Mouse (Mus musculus): ENCODE measurements around the gene Mapkapk5. TPM values are rescaled to one million over a fixed set of nuclear protein-coding genes. Genes with fewer than 3 reads are reported as not detected.

The Mapkapk5 gene
- polyA plus RNA-seq, 1 experiment, result 100 TPM

GRCm38 (mm10) chr5:121566035-121566681 is 20.5 kb upstream of the Mapkapk5 start:
- TF ChIP-seq CTCF (IDR thresholded peaks at IDR 0.05; ENCODE audit: extremely low read depth, insufficient read depth, low read length) (no peak), POLR2A (IDR thresholded peaks at IDR 0.05; ENCODE audit: extremely low read depth, insufficient read depth, low read length) (no peak)
- H3K27ac ChIP-seq (ENCODE audit: insufficient read depth, low read length), result no peak overlapping the region
- no peaks in the 10 kb centered on the region for H3K4me1 ChIP-seq (ENCODE audit: control insufficient read depth, insufficient read depth, low read length)
- H3K4me3 ChIP-seq (ENCODE audit: insufficient read depth, low read length), result no peak overlapping the region

- H3K4me1 ChIP-seq (ENCODE audit: control insufficient read depth, insufficient read depth, low read length), result no peaks in the 10 kb centered on the region
- no peak overlapping the region for H3K4me3 ChIP-seq (ENCODE audit: insufficient read depth, low read length)
- TF ChIP-seq POLR2A (IDR thresholded peaks at IDR 0.05; ENCODE audit: extremely low read depth, insufficient read depth, low read length), result no peak
- peak; percentile 76 for TF ChIP-seq CTCF (IDR thresholded peaks at IDR 0.05; ENCODE audit: extremely low read depth, insufficient read depth, low read length)
- H3K27ac ChIP-seq (ENCODE audit: insufficient read depth, low read length), result no peak overlapping the region
These were observed 18.8 kb upstream of the Mapkapk5 start for GRCm38 (mm10) chr5:121564468-121564895.

GRCm38 (mm10) chr5:121562436-121562835 is 16.7 kb upstream of the Mapkapk5 start:
- H3K27ac ChIP-seq (ENCODE audit: insufficient read depth, low read length), result no peak overlapping the region
- H3K4me3 ChIP-seq (ENCODE audit: insufficient read depth, low read length), result no peak overlapping the region
- H3K4me1 ChIP-seq (ENCODE audit: control insufficient read depth, insufficient read depth, low read length), result no peaks in the 10 kb centered on the region
- TF ChIP-seq POLR2A (IDR thresholded peaks at IDR 0.05; ENCODE audit: extremely low read depth, insufficient read depth, low read length), result no peak
- no peak for TF ChIP-seq CTCF (IDR thresholded peaks at IDR 0.05; ENCODE audit: extremely low read depth, insufficient read depth, low read length)

GRCm38 (mm10) chr5:121549196-121549595 is 3.5 kb upstream of the Mapkapk5 start:
- H3K27ac ChIP-seq (ENCODE audit: insufficient read depth, low read length), result no peak overlapping the region
- TF ChIP-seq POLR2A (IDR thresholded peaks at IDR 0.05; ENCODE audit: extremely low read depth, insufficient read depth, low read length) (no peak), CTCF (IDR thresholded peaks at IDR 0.05; ENCODE audit: extremely low read depth, insufficient read depth, low read length) (no peak)
- peaks cover 2% of the 10 kb centered on the region; the same call in 1 of the 2 replicates for H3K4me1 ChIP-seq (ENCODE audit: control insufficient read depth, insufficient read depth, low read length)
- H3K4me3 ChIP-seq (ENCODE audit: insufficient read depth, low read length), result no peak overlapping the region

GRCm38 (mm10) chr5:121547084-121547483 is 1.4 kb upstream of the Mapkapk5 start:
- Histone ChIP-seq H3K4me1 (ENCODE audit: control insufficient read depth, insufficient read depth, low read length) (peaks cover 4% of the 10 kb centered on the region; the same call in 1 of the 2 replicates), H3K4me3 (ENCODE audit: insufficient read depth, low read length) (no peak overlapping the region), H3K27ac (ENCODE audit: insufficient read depth, low read length) (no peak overlapping the region)
- no peak for TF ChIP-seq POLR2A (IDR thresholded peaks at IDR 0.05; ENCODE audit: extremely low read depth, insufficient read depth, low read length)
- TF ChIP-seq CTCF (IDR thresholded peaks at IDR 0.05; ENCODE audit: extremely low read depth, insufficient read depth, low read length), result no peak

GRCm38 (mm10) chr5:121546530-121546895 is 808 bp upstream of the Mapkapk5 start:
- Histone ChIP-seq H3K4me1 (ENCODE audit: control insufficient read depth, insufficient read depth, low read length) (peaks cover 4% of the 10 kb centered on the region; the same call in 1 of the 2 replicates), H3K4me3 (ENCODE audit: insufficient read depth, low read length) (peak overlapping the region; percentile 50; the same call in 1 of the 2 replicates), H3K27ac (ENCODE audit: insufficient read depth, low read length) (no peak overlapping the region)
- TF ChIP-seq CTCF (IDR thresholded peaks at IDR 0.05; ENCODE audit: extremely low read depth, insufficient read depth, low read length), result peak; percentile 56
- TF ChIP-seq POLR2A (IDR thresholded peaks at IDR 0.05; ENCODE audit: extremely low read depth, insufficient read depth, low read length), result no peak

GRCm38 (mm10) chr5:121544910-121545792 is 554 bp downstream of the Mapkapk5 start, which contains the start of the genes Adam1a and Gm42878:
TSS of gene Adam1a (minus strand) at chr5:121545482.
TSS of gene Gm42878 (minus strand) at chr5:121545482.
- no peak for TF ChIP-seq CTCF (IDR thresholded peaks at IDR 0.05; ENCODE audit: extremely low read depth, insufficient read depth, low read length)
- no peak for TF ChIP-seq POLR2A (IDR thresholded peaks at IDR 0.05; ENCODE audit: extremely low read depth, insufficient read depth, low read length)
- Histone ChIP-seq H3K4me1 (ENCODE audit: control insufficient read depth, insufficient read depth, low read length) (peaks cover 4% of the 10 kb centered on the region; the same call in 1 of the 2 replicates), H3K27ac (ENCODE audit: insufficient read depth, low read length) (peak within 1 kb of the TSS; percentile 68), H3K4me3 (ENCODE audit: insufficient read depth, low read length) (peak within 1 kb of the TSS; percentile 50)

- Histone ChIP-seq H3K27ac (ENCODE audit: insufficient read depth, low read length) (no peak overlapping the region), H3K4me1 (ENCODE audit: control insufficient read depth, insufficient read depth, low read length) (peaks cover 4% of the 10 kb centered on the region; the same call in 1 of the 2 replicates), H3K4me3 (ENCODE audit: insufficient read depth, low read length) (no peak overlapping the region)
- TF ChIP-seq CTCF (IDR thresholded peaks at IDR 0.05; ENCODE audit: extremely low read depth, insufficient read depth, low read length), result no peak
- TF ChIP-seq POLR2A (IDR thresholded peaks at IDR 0.05; ENCODE audit: extremely low read depth, insufficient read depth, low read length), result no peak
These were observed 2.3 kb downstream of the Mapkapk5 start for GRCm38 (mm10) chr5:121543370-121543769.

- Histone ChIP-seq H3K4me3 (ENCODE audit: insufficient read depth, low read length) (no peak overlapping the region), H3K27ac (ENCODE audit: insufficient read depth, low read length) (no peak overlapping the region), H3K4me1 (ENCODE audit: control insufficient read depth, insufficient read depth, low read length) (peaks cover 4% of the 10 kb centered on the region; the same call in 1 of the 2 replicates)
- no peak for TF ChIP-seq POLR2A (IDR thresholded peaks at IDR 0.05; ENCODE audit: extremely low read depth, insufficient read depth, low read length)
- peak; percentile 22; the same call in 1 of the 2 replicates for TF ChIP-seq CTCF (IDR thresholded peaks at IDR 0.05; ENCODE audit: extremely low read depth, insufficient read depth, low read length)
These were observed 4.5 kb downstream of the Mapkapk5 start for GRCm38 (mm10) chr5:121541235-121541634.
